Mouse (Mus musculus): ENCODE results near the gene Gm4307.
"Not testable (repeated sequence)": the region's sequence is repeated elsewhere in the genome, so short reads cannot be mapped to it uniquely, and the experiment has no call there.

Gene Gm4307

DNA sequence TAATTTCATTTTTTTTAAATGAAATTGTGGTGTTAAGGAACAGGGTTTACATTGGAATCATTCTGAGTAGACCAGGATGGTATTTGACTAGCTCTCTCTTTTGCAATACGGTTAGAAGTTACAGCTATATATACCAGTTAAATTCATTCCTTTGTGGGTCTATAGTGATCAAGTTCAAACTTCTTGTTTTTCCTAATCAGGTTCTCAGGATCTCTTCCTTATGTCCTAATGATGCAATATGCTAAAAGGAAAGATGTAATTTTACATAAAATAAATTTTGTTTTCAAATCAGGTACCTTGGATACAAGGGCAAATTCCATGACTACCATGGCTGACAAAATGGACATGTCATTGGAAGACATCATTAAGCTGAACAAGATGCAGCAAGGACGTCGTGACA lies at the start of gene Gm4307:
Gm4307 (plus strand) TSS at position 301 of the 400 bp plus-strand sequence.
- not testable (repeated sequence) for H3K4me3 ChIP-seq (replicated peaks; ENCODE audit: low read length); H3K36me3 ChIP-seq (ENCODE audit: insufficient read depth, low read length); H3K27me3 ChIP-seq (ENCODE audit: insufficient read depth, low read length); H3K9me3 ChIP-seq (ENCODE audit: low read length); H3K4me1 ChIP-seq (replicated peaks; ENCODE audit: low read depth, low read length)

DNA sequence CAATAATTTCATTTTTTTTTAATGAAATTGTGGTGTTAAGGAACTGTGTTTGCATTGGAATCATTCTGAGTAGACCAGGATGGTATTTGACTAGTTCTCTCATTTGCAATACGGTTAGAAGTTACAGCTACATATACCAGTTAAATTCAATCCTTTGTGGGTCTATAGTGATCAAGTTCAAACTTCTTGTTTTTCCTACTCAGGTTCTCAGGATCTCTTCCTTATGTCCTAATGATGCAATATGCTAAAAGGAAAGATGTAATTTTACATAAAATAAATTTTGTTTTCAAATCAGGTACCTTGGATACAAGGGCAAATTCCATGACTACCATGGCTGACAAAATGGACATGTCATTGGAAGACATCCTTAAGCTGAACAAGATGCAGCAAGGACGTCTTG lies 25.8 kb upstream of the Gm4307 start, which contains the start of gene Gm4301:
Gm4301 (plus strand) TSS at position 301 of the 400 bp plus-strand sequence.
- H3K36me3 ChIP-seq (ENCODE audit: insufficient read depth, low read length); H3K27me3 ChIP-seq (ENCODE audit: insufficient read depth, low read length): not testable (repeated sequence)

DNA sequence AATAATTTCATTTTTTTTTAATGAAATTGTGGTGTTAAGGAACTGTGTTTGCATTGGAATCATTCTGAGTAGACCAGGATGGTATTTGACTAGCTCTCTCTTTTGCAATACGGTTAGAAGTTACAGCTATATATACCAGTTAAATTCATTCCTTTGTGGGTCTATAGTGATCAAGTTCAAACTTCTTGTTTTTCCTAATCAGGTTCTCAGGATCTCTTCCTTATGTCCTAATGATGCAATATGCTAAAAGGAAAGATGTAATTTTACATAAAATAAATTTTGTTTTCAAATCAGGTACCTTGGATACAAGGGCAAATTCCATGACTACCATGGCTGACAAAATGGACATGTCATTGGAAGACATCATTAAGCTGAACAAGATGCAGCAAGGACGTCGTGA lies 20.6 kb upstream of the Gm4307 start, which contains the start of gene Gm4302:
Gm4302 (plus strand) TSS at position 301 of the 400 bp plus-strand sequence.
- H3K36me3 ChIP-seq (ENCODE audit: insufficient read depth, low read length); H3K4me1 ChIP-seq (replicated peaks; ENCODE audit: low read depth, low read length); H3K9me3 ChIP-seq (ENCODE audit: low read length); H3K27me3 ChIP-seq (ENCODE audit: insufficient read depth, low read length); H3K4me3 ChIP-seq (replicated peaks; ENCODE audit: low read length): not testable (repeated sequence)

More for the DNA sequence above, 25.8 kb upstream of the Gm4307 start, which contains the start of gene Gm4301:
- not testable (repeated sequence) for H3K4me1 ChIP-seq (replicated peaks; ENCODE audit: low read depth, low read length); H3K4me3 ChIP-seq (replicated peaks; ENCODE audit: low read length); H3K9me3 ChIP-seq (ENCODE audit: low read length)

DNA sequence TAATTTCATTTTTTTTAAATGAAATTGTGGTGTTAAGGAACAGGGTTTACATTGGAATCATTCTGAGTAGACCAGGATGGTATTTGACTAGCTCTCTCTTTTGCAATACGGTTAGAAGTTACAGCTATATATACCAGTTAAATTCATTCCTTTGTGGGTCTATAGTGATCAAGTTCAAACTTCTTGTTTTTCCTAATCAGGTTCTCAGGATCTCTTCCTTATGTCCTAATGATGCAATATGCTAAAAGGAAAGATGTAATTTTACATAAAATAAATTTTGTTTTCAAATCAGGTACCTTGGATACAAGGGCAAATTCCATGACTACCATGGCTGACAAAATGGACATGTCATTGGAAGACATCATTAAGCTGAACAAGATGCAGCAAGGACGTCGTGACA lies 15.5 kb upstream of the Gm4307 start, which contains the start of gene Gm4303:
Gm4303 (plus strand) TSS at position 301 of the 400 bp plus-strand sequence.
- not testable (repeated sequence) for H3K4me1 ChIP-seq (replicated peaks; ENCODE audit: low read depth, low read length); H3K4me3 ChIP-seq (replicated peaks; ENCODE audit: low read length); H3K27me3 ChIP-seq (ENCODE audit: insufficient read depth, low read length); H3K9me3 ChIP-seq (ENCODE audit: low read length); H3K36me3 ChIP-seq (ENCODE audit: insufficient read depth, low read length)

DNA sequence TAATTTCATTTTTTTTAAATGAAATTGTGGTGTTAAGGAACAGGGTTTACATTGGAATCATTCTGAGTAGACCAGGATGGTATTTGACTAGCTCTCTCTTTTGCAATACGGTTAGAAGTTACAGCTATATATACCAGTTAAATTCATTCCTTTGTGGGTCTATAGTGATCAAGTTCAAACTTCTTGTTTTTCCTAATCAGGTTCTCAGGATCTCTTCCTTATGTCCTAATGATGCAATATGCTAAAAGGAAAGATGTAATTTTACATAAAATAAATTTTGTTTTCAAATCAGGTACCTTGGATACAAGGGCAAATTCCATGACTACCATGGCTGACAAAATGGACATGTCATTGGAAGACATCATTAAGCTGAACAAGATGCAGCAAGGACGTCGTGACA lies 10.3 kb upstream of the Gm4307 start, which contains the start of gene Gm4305:
Gm4305 (plus strand) TSS at position 301 of the 400 bp plus-strand sequence.
- not testable (repeated sequence) for H3K27me3 ChIP-seq (ENCODE audit: insufficient read depth, low read length); H3K9me3 ChIP-seq (ENCODE audit: low read length); H3K4me3 ChIP-seq (replicated peaks; ENCODE audit: low read length); H3K4me1 ChIP-seq (replicated peaks; ENCODE audit: low read depth, low read length); H3K36me3 ChIP-seq (ENCODE audit: insufficient read depth, low read length)

DNA sequence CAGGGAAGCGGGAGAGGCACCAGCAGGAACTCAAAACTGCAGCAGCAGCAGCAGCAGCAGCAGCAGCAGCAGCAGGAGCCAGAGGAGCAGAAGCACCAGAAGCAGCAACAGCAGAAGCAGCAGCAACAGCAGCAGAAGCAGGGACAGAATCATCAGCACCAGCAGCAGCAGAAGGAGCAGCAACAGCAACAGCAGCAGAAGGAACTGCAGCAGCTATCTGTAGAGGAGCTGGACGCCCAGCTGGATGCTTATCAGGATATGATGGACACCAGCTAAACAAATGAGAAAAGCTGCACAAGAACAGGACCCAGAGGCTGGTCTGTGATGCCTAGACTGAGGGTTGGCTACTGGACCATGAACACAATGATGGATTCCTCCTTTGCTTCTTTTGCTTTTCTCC lies 4.3 kb upstream of the Gm4307 start:
- not testable (repeated sequence) for H3K27me3 ChIP-seq (ENCODE audit: insufficient read depth, low read length); H3K36me3 ChIP-seq (ENCODE audit: insufficient read depth, low read length); H3K4me1 ChIP-seq (replicated peaks; ENCODE audit: low read depth, low read length); H3K9me3 ChIP-seq (ENCODE audit: low read length); H3K4me3 ChIP-seq (replicated peaks; ENCODE audit: low read length)

DNA sequence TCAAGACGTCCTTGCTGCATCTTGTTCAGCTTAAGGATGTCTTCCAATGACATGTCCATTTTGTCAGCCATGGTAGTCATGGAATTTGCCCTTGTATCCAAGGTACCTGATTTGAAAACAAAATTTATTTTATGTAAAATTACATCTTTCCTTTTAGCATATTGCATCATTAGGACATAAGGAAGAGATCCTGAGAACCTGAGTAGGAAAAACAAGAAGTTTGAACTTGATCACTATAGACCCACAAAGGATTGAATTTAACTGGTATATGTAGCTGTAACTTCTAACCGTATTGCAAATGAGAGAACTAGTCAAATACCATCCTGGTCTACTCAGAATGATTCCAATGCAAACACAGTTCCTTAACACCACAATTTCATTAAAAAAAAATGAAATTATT lies 21.3 kb downstream of the Gm4307 start, which contains the start of gene Gm4312:
Gm4312 (minus strand) TSS at position 101 of the 400 bp plus-strand sequence.
- not testable (repeated sequence) for H3K4me1 ChIP-seq (replicated peaks; ENCODE audit: low read depth, low read length); H3K4me3 ChIP-seq (replicated peaks; ENCODE audit: low read length); H3K36me3 ChIP-seq (ENCODE audit: insufficient read depth, low read length); H3K27me3 ChIP-seq (ENCODE audit: insufficient read depth, low read length); H3K9me3 ChIP-seq (ENCODE audit: low read length)

DNA sequence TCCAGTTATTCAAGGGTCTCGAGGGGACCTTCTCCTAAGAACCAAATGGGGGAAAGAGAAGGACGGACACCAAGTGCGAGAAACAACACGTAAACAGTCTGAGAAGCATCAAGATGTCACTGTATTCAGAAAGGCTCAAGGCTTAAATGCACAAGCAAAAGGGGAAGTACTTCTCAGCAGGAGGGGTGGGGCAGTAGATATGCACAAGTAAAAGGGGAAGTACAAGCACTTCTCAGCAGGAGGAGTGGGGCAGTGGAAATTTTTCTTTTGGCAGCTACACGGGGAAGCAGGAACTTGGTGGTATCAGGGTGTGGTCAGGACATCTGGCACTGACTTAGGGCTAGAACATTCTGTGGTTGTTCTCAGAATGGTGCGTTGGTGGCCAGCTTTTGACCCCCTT lies 41.2 kb downstream of the Gm4307 start:
- H3K9me3 ChIP-seq (ENCODE audit: low read length); H3K4me1 ChIP-seq (replicated peaks; ENCODE audit: low read depth, low read length); H3K27me3 ChIP-seq (ENCODE audit: insufficient read depth, low read length); H3K36me3 ChIP-seq (ENCODE audit: insufficient read depth, low read length); H3K4me3 ChIP-seq (replicated peaks; ENCODE audit: low read length): not testable (repeated sequence)

Data from E14TG2a.4 (cell line).